Mouse (Mus musculus) natural killer cell, adult 2 months (primary cell): ENCODE measurements around the gene Zfp282.
A peak's percentile ranks its signal among the peaks of the same experiment; 100 is the strongest.
"Not testable (repeated sequence)": the region's sequence is repeated elsewhere in the genome, so short reads cannot be mapped to it uniquely, and the experiment has no call there.

Experiments used
- DNase-seq, 2 experiments: peaks; one replicate each; pipeline ENCODE4 v3.0.0; 2022; ENCODE audit warnings: low spot score in 2 of 2

Zfp282 gene

DNA sequence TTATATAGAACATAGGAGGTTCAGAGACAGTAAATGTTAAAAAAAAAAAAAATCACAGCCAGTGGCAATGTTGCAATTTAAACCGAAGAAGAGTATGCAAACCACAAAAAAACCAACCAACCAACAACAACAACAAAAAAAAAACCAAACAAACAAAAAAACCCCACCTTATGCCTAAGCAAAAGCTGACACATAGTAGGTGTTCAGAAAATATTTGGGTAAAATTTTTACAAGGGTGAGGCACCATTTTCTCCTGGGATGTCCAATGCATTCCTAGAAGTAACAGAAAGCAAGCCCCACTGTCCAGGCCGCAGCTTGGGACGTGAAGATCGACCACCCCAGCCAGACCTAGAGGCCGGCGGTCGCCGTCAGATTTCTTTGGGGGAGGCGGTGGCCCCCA is at the start of gene Zfp282:
Gene Zfp282, plus strand, starts transcription at position 147 of the 400 bp plus-strand sequence.
- DNase-seq: no peak

DNA sequence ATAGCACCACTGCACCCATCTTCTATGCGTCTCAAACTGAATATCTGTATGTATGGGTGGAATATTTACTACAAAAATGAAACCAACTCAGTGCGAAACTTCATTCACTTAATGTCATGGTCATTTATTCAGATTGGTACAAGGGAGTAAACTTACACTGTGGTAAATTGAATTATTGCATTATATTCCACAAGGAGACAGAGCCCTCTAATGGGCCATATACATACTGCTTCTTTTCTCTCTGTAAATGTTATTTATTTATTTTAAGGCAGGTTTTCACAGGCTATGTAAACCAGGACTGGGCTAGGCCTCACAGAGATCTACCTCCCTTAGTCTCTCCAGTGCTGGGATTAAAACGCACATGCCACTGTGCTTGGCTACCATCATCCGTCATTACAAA is 49.5 kb upstream of the Zfp282 start:
- DNase-seq: no peak

GRCm38 (mm10) chr6:47828950-47829349 is 48.1 kb upstream of the Zfp282 start:
- no peak for DNase-seq

DNA sequence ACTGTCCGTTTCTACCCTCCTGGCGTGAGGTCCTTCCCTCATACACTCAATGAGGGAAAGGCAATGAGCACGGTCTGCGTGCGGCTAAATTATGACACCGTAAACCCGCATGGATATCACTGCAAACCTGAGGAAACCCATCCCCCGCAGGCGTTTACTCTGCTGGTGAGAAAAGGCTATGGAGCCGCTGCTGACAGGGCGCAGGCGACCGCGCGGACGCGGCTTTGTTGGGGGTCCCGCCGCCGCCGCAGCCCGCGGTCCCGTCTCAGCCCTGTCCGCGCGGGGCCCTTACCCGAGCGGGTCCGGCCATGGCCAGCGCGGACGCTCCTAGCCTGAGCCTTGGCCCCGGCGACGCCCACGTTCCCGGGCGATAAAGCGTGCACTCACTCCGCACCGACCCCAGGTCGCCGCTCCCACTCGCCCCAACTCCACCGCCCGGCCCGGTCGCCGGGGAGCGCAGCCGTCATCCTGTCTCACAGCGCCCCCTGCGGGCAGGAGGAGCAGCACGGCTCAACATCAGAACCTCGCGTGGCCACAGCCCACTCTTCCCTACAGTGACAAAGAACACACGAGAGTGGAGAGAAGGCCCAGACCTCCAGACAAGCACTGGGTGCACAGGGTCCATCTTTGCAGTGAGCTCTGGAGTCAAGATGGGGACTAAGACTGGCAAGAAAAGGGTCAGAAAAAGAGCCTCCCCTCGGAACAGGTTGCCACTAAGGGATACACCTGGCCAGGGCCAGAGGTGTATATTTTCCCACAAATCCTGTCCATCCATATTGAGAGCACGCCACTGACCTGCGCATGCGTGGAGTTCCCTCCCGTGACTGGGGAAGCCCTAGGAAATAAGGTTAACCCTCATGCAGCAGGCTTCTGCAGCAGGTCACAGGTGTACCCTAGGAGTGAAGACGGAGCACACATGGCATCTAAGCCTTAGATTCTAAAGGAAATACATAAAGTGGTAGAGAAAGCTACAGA is 46.6 kb upstream of the Zfp282 start, which contains the start of gene Zfp786:
Gene Zfp786, minus strand, starts transcription at position 764 of the 975 bp plus-strand sequence.
- peak; percentile 87 to 92 for DNase-seq

DNA sequence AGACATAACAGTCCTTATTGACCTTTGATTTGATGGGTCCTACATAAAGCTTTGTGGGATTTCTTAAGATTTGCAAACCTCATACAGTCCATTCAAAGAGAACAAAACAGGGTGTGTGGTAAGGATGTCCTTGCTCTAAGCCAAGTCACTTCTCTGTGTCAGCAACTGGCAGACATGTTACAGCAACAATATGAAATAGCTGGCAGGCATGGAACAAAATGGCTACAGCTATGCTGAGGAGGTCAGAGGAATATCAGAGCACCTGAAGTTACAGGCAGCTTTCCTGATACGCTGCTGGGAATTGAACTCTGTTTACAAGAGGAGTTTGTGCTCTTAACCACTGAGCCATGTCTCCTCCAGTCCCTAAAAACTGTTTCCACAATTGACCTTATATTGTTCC is 44.8 kb upstream of the Zfp282 start:
- no peak for DNase-seq

DNA sequence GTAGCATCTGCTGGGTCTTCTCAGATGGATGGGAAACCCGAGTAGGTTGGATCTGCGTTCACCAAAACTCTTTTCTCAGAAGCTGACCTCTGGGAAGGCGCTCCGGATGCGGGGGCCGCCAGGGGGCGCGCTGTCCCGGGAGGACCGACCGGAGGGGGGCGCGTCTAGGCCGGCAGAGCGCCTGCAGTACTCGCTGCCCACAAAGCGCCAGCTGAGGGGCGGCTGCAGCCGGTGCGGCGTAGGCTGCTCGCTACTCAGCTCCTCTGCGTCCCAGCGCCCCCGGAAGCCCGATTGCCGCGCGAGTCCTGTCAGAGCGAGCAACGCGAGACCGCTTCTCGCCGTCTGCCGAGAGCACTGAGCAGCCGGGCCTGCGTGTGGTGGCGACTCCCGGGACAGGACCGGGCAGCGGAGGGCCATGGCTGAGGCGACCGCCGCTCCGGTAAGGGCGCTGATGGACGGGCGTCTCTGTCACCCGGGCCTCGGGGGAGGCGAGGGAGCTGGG is 41.5 kb upstream of the Zfp282 start, which contains the start of gene Zfp398:
Gene Zfp398, plus strand, starts transcription at position 180 of the 502 bp plus-strand sequence.
- peak; percentile 94 to 96 for DNase-seq

DNA sequence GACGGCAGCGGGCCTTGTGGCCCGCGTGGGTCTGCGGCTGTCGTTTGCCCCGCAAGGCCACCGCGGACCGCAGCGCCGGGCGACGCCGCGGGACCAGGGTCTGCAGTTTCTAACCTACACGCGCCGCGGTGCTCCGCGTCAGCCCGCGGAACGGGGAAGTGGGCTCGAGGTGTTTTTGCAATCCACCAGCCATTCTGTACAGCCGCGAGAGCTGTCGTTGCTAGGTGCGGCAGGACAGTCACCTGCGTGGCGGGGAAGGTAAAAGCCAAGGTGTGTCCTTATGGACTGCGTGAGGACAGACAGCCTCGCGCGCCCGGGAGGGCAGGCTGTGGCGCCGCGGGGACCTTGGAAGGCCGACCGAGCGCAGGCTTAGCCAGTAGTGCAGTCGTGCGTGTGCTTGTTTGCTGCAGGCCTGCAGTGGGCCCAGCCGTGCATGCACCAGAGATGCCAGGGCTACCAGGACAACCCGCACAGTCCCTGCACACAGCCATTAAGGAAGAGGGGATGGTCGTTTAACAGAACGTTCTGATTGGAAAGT is 41.0 kb upstream of the Zfp282 start:
- DNase-seq: peak in 1 of 2 experiments; percentile 38

- no peak for DNase-seq
Measured at GRCm38 (mm10) chr6:47837630-47838029, 39.4 kb upstream of the Zfp282 start.

DNA sequence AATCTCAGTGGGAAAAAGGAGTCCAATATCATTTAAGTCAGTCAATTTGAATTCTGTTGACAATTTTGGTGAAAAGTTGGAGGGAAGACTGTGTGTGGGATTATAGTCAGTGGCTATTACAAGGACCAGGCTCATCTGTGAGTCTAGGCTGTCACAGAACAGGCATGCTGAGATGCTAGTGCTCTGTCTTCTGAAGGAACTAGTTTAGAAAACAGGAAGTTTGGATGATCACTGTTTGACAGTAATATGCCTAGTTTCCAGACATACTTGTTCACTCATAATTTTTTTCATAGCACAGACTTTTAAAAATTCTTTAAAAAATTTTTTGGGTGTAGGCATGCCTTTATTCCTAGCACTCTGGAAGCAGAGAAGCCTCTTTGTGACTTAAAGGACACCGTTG is 35.9 kb upstream of the Zfp282 start:
- DNase-seq: no peak

- no peak for DNase-seq
Measured at GRCm38 (mm10) chr6:47841831-47842230, 35.2 kb upstream of the Zfp282 start.

GRCm38 (mm10) chr6:47842337-47842736 is 34.7 kb upstream of the Zfp282 start:
- no peak for DNase-seq

- no peak for DNase-seq
Measured at GRCm38 (mm10) chr6:47845779-47846178, 31.2 kb upstream of the Zfp282 start.

DNA sequence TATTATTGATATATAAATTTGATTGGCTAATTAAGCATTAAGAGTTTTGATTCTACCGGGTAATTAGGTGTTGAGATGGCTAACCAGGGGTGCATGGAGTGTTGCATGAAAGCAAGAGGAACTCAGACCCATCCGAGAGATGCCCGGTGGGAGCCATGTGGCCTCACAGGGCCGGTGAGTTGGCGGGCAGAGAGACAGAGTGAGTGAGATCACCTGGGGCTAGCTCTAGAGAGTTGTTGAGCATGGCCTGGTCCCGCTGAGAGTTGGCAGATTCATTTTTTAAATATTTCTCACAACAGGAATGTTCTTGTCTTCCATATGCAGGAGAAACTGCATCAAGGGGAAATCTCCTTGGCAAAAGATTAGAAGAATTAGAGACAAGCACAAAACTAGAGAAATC is 19.8 kb upstream of the Zfp282 start:
- no peak for DNase-seq

DNA sequence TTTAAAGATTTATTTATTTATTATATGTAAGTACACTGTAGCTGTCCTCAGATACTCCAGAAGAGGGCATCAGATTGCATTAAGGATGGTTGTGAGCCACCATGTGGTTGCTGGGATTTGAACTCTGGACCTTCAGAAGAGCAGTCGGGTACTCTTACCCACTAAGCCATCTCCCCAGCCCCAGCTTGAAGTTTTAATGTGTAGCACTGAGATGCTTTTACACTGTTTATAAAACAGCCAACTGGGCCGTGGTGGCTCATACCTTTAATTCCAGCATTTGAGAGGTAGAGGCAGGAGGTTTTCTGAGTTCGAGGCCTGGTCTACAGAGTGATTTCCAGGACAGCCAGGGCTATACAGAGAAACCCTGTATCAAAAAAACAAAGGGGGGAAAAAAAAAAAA is 19.3 kb upstream of the Zfp282 start:
- not testable (repeated sequence) for DNase-seq

- DNase-seq: no peak
Measured at GRCm38 (mm10) chr6:47872266-47872665, 4.7 kb upstream of the Zfp282 start.

GRCm38 (mm10) chr6:47877461-47878132 is 593 bp downstream of the Zfp282 start:
- peak; percentile 68 to 79 for DNase-seq

DNA sequence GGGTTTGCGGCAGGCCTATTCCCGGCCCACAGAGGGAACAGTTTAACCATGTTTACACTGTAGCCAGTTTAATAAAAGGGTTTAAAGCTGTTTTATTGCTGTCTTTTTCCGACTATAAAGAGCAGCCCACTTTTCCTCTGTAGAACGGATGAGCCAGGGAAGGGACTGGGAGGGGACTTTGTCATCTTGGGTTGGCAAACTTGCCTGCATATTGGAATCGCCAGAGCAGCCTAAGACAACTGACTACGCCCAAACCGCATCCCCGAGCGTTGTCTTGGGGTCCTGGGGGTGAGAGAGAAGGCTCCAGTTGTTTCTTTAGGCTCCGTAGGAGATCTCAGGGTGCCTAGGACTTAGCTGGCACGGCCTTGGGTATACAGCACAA is 1.1 kb downstream of the Zfp282 start:
- no peak for DNase-seq

GRCm38 (mm10) chr6:47878593-47878992 is 1.6 kb downstream of the Zfp282 start:
- no peak for DNase-seq

- DNase-seq: no peak
Measured at GRCm38 (mm10) chr6:47879049-47879716, 2.2 kb downstream of the Zfp282 start.

GRCm38 (mm10) chr6:47880166-47880565 is 3.2 kb downstream of the Zfp282 start:
- no peak for DNase-seq

GRCm38 (mm10) chr6:47888812-47889383 is 11.9 kb downstream of the Zfp282 start:
- no peak for DNase-seq
